Mouse (Mus musculus) Patski (cell line): Measurements from ENCODE around the gene Nr0b2. TPM values are rescaled to one million over a fixed set of nuclear protein-coding genes. Genes with fewer than 3 reads are reported as not detected.
A peak's percentile ranks its signal among the peaks of the same experiment; 100 is the strongest.

Experiments
- ATAC-seq: fragments of 100-300 bp; one replicate; pipeline ENCODE4 v1.8.0; 2021
- CTCF ChIA-PET: fragments of 350-600 bp; sonication (Branson Sonifier 250); formaldehyde crosslinking; loops from one replicate; lab custom pipeline; 2022; ENCODE audit warnings: inconsistent platforms; lab: Charles Lee
- POLR2A ChIA-PET: fragments of 350-600 bp; sonication (Branson Sonifier 250); formaldehyde crosslinking; loops from one replicate; lab custom pipeline; 2022; ENCODE audit warnings: antibody characterized with exemption, inconsistent platforms; lab: Charles Lee
- DNase-seq: peaks from one replicate; pipeline ENCODE4 v3.0.0-alpha.2; 2011; ENCODE audit warnings: low read depth, low spot score
- H3K27me3 ChIP-seq: fragments of 371-371 bp; one replicate; pipeline ENCODE4 v1.5.1; 2021
- CTCF ChIP-seq: fragments of 100-300 bp; IDR thresholded peaks from one replicate; pipeline ENCODE4 v1.5.1; 2021
- in situ Hi-C: fragments of 300-500 bp; cut with MboI; formaldehyde crosslinking; loops from 3 replicates; pipeline ENCODE4 v1.11.1; 2018; ENCODE audit warnings: low pct_unique_long_range_greater_than_20kb, mixed read lengths
- polyA plus RNA-seq: library from polyadenylated mRNA; unstranded; gene quantifications from one replicate; pipeline ENCODE4 v1.2.3, GENCODE M21; 2021

Nr0b2 gene
- polyA plus RNA-seq, 1 experiment from 2014 or later = not detected

DNA sequence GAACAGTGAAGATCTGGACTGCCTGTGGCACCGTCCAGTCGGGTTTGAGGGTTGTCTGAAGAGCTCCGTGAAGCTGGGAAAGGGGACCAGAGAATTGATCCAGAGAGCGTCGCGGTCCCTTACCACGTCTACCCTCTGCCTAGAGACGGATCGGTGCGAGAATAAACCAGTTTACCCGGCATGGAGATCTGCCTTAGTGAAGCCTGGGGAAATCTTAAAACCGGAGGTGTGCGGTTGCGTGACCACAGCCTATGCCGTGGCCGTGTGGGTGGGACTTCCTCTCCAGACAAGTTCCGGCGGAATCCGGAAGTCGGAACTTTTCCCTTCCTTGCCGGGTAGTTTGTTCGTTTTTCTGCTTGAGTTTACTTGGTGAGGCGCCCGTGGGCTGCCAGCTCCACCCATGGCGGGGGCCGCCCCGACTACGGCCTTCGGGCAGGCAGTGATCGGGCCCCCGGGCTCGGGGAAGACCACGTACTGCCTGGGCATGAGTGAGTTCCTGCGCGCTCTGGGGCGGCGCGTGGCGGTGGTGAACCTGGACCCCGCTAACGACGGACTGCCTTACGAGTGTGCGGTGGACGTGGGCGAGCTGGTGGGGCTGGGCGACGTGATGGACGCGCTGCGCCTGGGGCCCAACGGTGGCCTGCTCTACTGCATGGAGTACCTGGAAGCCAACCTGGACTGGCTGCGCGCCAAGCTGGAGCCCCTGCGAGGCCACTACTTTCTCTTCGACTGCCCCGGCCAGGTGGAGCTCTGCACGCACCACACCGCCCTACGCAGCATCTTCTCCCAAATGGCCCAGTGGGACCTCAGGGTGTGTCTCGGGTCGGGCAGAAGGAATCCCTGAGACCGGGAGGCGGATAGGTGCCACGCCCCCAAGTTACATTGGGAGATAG, 31.1 kb downstream of the Nr0b2 start, which contains the start of gene Gpn2:
Gpn2 (plus strand) TSS at position 304 of the 893 bp plus-strand sequence.
- in situ Hi-C loops = no loop called here
- ATAC-seq = no peak
- no peaks in the 10 kb centered on the region for H3K27me3 ChIP-seq
- no peak for TF ChIP-seq CTCF
- POLR2A ChIA-PET = interaction anchor here (0.9 kb wide), 1 partner anchor 63 kb away, joined by 3 read pairs; no protein-coding TSS in a partner anchor
- CTCF ChIA-PET = no interaction called here
- no peak for DNase-seq

GRCm38 (mm10) chr4:133592570-133592969, 39.4 kb downstream of the Nr0b2 start:
- in situ Hi-C loops = loop anchor here (5.0 kb wide), 1 partner anchor 235 kb away; no protein-coding TSS in a partner anchor
- CTCF ChIA-PET = interaction anchor here (0.8 to 4.9 kb wide), 14 partner anchors 10 to 171 kb away, joined by 3 to 30 read pairs (median 4); partner anchors contain the start of genes Sfn and Zdhhc18
- no peak for ATAC-seq
- H3K27me3 ChIP-seq = no peaks in the 10 kb centered on the region
- no peak for TF ChIP-seq CTCF
- no peak for DNase-seq
- POLR2A ChIA-PET = interaction anchor here (0.6 to 0.9 kb wide), 2 partner anchors 58 to 68 kb away, joined by 3 to 4 read pairs; partner anchors contain the start of gene Zdhhc18

- CTCF ChIA-PET = interaction anchor here (2.1 to 4.9 kb wide), 3 partner anchors 12 to 56 kb away, joined by 6 to 30 read pairs (median 13); partner anchors contain the start of gene Zdhhc18
- in situ Hi-C loops = loop anchor here (5.0 kb wide), 1 partner anchor 47 kb away; no protein-coding TSS in a partner anchor
- POLR2A ChIA-PET = no interaction called here
- DNase-seq = no peak
- no peaks in the 10 kb centered on the region for H3K27me3 ChIP-seq
- no peak for TF ChIP-seq CTCF
- no peak for ATAC-seq
Measured at GRCm38 (mm10) chr4:133595538-133595937, 42.4 kb downstream of the Nr0b2 start.

GRCm38 (mm10) chr4:133596084-133596483, 42.9 kb downstream of the Nr0b2 start:
- DNase-seq (no peak), ATAC-seq (no peak)
- H3K27me3 ChIP-seq = no peaks in the 10 kb centered on the region
- POLR2A ChIA-PET = no interaction called here
- CTCF ChIA-PET = interaction anchor here (2.1 kb wide), 1 partner anchor 24 kb away, joined by 6 read pairs; no protein-coding TSS in a partner anchor
- in situ Hi-C loops = loop anchor here (5.0 kb wide), 1 partner anchor 46 kb away; no protein-coding TSS in a partner anchor
- no peak for TF ChIP-seq CTCF

DNA sequence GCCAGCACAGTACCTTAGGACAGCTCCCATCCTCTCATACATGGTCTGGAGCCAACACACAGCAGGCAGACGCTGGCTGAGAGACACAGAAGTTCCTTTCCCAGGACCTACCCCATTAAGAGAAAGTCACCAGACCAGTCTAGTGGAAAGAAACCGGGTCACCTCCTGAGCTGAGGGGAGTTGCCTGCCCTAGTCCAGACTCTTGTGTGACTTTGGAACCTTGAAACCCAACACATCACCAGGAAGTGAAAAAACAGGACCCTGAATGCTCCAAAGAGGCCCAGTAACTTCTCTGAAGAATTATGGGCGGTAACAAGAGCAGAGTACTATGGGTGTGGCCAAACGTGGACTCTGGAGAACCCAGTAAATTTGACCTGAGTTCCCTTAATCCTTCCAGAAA, 45.4 kb downstream of the Nr0b2 start:
- CTCF ChIA-PET = interaction anchor here (2.6 kb wide), 1 partner anchor 51 kb away, joined by 7 read pairs; the partner anchor contains the start of gene Zdhhc18
- in situ Hi-C loops = loop anchor here (5.0 kb wide), 1 partner anchor 44 kb away; no protein-coding TSS in a partner anchor
- no peak for TF ChIP-seq CTCF
- DNase-seq (no peak), ATAC-seq (no peak)
- POLR2A ChIA-PET = no interaction called here
- no peaks in the 10 kb centered on the region for H3K27me3 ChIP-seq

GRCm38 (mm10) chr4:133599116-133599515, 45.9 kb downstream of the Nr0b2 start:
- ATAC-seq = no peak
- POLR2A ChIA-PET = no interaction called here
- no peaks in the 10 kb centered on the region for H3K27me3 ChIP-seq
- in situ Hi-C loops = loop anchor here (5.0 kb wide), 1 partner anchor 43 kb away; no protein-coding TSS in a partner anchor
- no peak for TF ChIP-seq CTCF
- DNase-seq = no peak
- CTCF ChIA-PET = interaction anchor here (0.7 to 2.6 kb wide), 3 partner anchors 11 to 51 kb away, joined by 3 to 7 read pairs (median 6); partner anchors contain the start of gene Zdhhc18

DNA sequence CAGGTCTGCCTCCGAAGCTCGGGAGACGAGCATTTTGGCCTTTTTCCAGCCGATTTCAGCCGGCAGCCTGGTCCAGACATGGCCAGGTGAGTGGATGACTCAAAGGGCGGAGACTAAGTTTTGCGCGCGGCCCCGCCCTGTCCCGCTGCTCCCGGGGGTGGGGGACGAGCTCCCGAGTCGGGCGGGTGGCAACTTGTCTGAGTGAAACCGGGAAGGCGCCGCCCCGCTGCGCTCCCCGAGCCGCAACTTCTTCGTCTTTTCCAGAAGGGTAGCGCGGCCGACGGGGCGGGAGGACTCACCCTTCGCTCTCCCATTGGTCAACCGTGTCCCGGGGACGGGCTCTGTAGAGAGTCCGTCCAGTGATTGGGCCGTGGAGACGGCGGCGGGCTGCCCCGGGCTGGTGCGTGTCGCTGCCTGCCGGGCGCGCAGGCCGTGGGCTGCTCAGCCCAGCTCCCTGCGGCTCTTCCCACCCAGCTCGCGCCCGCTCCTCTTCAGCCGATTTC, 46.4 kb downstream of the Nr0b2 start:
- in situ Hi-C loops = loop anchor here (5.0 kb wide), 1 partner anchor 43 kb away; no protein-coding TSS in a partner anchor
- H3K27me3 ChIP-seq = no peaks in the 10 kb centered on the region
- DNase-seq (no peak), ATAC-seq (peak; percentile 96)
- ChIA-PET CTCF (interaction anchor here (0.7 to 2.6 kb wide), 3 partner anchors 11 to 50 kb away, joined by 3 to 7 read pairs (median 6); partner anchors contain the start of gene Zdhhc18), POLR2A (no interaction called here)
- no peak for TF ChIP-seq CTCF

- CTCF ChIA-PET = interaction anchor here (1.3 to 2.6 kb wide), 2 partner anchors 10 to 50 kb away, joined by 6 to 7 read pairs; partner anchors contain the start of gene Zdhhc18
- DNase-seq (no peak), ATAC-seq (no peak)
- no peaks in the 10 kb centered on the region for H3K27me3 ChIP-seq
- POLR2A ChIA-PET = no interaction called here
- no peak for TF ChIP-seq CTCF
- in situ Hi-C loops = no loop called here
Measured at GRCm38 (mm10) chr4:133600306-133600705, 47.1 kb downstream of the Nr0b2 start.

- ChIA-PET CTCF (interaction anchor here (1.2 kb wide), 1 partner anchor 9 kb away, joined by 3 read pairs; no protein-coding TSS in a partner anchor), POLR2A (no interaction called here)
- no peak for ATAC-seq
Measured at GRCm38 (mm10) chr4:133601721-133602218, 48.6 kb downstream of the Nr0b2 start, which contains the start of gene Sfn. Sfn (minus strand) TSS chr4:133602168.

DNA sequence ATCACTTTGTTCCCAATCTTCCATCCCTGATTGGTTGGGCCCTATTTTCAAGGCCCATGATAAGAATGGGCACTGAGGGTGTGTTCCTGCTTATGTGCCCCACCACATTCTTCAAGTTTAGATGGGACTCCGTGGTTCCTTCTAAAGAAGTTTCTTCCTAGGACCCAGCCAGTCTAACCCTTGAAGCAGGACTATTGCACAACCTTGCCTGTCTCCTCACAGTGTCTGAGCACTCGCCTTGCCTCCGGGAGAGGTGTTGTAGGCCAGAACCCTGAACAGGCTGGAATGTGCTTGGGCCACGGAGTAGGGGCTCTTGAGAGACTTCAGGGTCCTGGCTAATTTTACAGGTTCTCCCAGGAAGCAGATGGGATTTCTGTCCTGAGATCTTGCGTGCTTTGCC, 49.9 kb downstream of the Nr0b2 start:
- TF ChIP-seq CTCF = no peak
- CTCF ChIA-PET = interaction anchor here (1.2 kb wide), 1 partner anchor 10 kb away, joined by 3 read pairs; no protein-coding TSS in a partner anchor
- DNase-seq (no peak), ATAC-seq (no peak)
- POLR2A ChIA-PET = no interaction called here
- in situ Hi-C loops = no loop called here
- no peaks in the 10 kb centered on the region for H3K27me3 ChIP-seq

More at GRCm38 (mm10) chr4:133601721-133602218, 48.6 kb downstream of the Nr0b2 start, which contains the start of gene Sfn:
- in situ Hi-C loops = no loop called here
- H3K27me3 ChIP-seq = no peaks in the 10 kb centered on the region
- no peak for TF ChIP-seq CTCF
- DNase-seq = no peak
